Mouse (Mus musculus) kidney, postnatal 10 days (tissue): ENCODE data around the gene Acnat2.
A peak's percentile ranks its signal among the peaks of the same experiment; 100 is the strongest.
"Not testable (repeated sequence)": the region's sequence is repeated elsewhere in the genome, so short reads cannot be mapped to it uniquely, and the experiment has no call there.

ENCODE experiments used
- DNase-seq: peaks from one replicate; pipeline ENCODE4 v3.0.0; 2021; ENCODE audit warnings: mixed read lengths

Gene Acnat2

DNA sequence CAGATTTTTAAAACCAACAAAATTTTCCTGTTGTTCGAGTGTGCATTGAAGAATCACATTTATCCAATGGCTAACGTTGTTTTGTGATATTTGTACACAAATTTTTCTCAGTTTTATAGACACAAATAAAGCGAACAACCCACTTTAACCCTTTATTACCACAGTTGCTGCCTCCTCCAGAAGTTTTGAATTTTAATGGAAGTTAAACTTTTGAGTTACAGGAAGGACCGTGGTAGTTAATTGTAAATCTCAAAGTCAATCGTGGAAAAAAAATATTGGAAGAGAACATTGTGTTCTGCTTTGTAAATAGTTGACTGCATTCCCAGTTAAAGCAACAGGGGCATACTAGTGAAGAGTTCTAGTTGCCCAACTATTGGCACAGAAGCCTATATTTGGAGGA, at the start of gene Acnat2:
Gene Acnat2, minus strand, starts transcription at position 195 of the 400 bp plus-strand sequence.
- DNase-seq, result not testable (repeated sequence)

DNA sequence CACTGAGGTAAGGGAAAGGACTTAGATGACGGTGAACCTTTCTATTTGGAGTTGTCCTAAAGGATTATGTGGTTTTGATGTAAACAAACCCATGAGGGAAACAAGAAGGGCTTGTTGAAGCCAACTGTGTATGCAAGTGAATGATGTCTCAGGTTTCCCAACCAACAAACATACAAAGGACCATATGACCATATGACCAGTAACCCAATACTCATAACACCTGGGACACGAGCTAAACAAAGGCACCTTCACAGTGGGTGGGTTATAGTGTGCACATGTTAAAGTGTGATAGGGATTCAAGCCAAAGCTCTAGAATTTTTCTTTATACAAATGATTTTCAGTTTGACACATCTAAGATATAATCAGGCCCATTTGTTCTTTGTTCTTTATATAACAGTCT, 48.2 kb upstream of the Acnat2 start:
- DNase-seq, result no peak

GRCm38 (mm10) chr4:49451848-49452551, 44.0 kb upstream of the Acnat2 start:
- DNase-seq, result no peak

GRCm38 (mm10) chr4:49451133-49451847, 43.3 kb upstream of the Acnat2 start:
- not testable (repeated sequence) for DNase-seq

- DNase-seq, result not testable (repeated sequence)
Observed at GRCm38 (mm10) chr4:49436968-49437367, 29.0 kb upstream of the Acnat2 start.

- DNase-seq, result peak; percentile 17
Observed at GRCm38 (mm10) chr4:49410151-49410550, 2.2 kb upstream of the Acnat2 start.

GRCm38 (mm10) chr4:49386873-49387272, 21.1 kb downstream of the Acnat2 start:
- DNase-seq, result no peak

- not testable (repeated sequence) for DNase-seq
Observed at GRCm38 (mm10) chr4:49383576-49384318, 24.2 kb downstream of the Acnat2 start.

DNA sequence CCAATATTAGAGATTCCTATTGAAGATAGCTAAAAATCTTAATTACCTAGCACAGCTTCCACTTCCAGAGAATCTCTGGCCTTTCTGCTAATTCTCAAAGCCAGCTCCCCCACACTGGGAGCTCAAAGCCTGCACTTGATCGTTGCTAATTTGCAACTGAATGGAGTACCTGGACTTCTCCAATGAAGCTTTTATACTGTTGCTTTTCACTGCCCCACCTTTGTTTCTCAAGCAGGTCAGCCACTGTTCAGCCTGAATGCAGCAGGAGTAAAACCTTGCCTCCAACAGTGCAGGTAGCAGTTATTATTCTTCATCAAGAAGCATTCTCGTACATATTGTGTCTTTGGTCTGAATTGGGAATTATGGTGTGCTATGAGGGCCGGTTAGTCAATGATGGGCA, 39.9 kb downstream of the Acnat2 start:
- DNase-seq, result not testable (repeated sequence)

DNA sequence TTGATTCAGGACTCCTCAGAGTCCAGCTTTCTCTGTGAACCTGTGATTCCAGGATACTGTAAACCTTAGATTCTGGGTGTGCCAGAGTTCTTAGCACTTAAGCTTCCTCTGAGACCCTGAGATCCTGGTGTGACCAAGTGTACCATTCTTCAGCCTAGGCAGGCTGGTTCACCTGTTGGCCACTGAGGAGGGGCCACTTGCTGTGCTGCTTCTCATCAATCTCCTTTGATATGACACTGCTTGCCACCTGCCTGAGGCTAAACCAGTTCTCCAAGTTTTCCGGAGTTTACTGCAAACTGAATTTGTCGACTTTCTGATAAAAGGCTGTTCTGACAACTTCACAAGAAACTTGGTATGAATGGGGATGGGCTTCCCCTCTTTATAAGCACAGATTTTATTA, 50.9 kb downstream of the Acnat2 start:
- DNase-seq, result no peak

DNA sequence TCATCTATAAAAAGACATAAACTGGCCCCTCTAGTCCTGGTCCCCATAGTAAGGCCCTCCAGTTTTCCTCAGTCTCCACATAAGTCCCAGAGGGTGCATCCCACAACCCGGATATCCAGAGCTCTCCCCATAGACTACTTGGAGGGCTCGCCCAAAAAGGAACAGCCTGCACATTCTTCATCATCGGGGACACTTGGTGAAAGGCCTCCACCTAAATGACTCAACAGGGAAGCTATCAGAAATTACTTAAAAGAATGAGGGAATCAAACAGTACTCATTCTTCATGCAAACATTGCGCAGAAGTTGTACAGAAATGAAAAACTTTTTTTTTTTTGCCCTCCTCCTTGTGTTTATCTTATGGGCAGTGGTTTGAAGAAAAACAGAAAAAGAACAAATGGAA, 57.5 kb downstream of the Acnat2 start:
- no peak for DNase-seq

GRCm38 (mm10) chr4:49348677-49349076, 59.3 kb downstream of the Acnat2 start:
- no peak for DNase-seq

DNA sequence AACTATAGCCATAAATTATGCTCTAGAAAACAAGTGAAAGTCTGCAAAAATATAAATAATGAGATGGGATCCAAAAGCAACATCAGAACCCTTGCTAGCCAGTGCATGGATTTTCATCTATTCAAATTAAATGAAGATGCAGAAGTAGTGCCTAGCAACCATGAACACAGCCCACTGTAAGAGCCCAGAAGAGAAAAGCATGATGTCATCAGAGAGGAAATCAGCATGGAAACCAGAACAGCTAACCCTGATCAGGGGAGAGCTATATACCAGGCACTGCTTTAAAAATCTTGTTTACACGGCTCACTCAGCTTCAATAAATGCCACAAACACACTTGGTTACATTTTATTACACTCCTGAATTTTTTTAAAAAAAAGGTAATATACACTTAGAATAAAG, 60.0 kb downstream of the Acnat2 start:
- DNase-seq, result not testable (repeated sequence)

DNA sequence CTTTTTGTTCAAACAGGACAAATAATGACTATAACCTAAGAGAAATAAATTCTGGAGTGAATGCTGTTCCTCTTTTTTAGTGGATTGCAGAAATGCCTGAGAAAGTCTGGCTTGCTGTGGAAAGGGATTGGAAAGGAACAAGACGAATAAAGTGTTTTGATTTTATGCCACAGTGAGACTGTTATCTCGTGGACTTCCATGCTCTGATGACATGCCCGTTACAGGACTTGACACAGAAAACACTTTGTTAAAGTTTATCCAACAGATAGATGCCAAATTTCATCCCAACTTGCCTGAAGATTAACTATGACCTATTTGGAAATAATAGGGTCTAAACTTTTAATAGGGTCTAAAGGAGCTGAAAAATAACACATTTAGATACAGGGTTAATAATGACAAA, 67.9 kb downstream of the Acnat2 start:
- DNase-seq, result not testable (repeated sequence)

DNA sequence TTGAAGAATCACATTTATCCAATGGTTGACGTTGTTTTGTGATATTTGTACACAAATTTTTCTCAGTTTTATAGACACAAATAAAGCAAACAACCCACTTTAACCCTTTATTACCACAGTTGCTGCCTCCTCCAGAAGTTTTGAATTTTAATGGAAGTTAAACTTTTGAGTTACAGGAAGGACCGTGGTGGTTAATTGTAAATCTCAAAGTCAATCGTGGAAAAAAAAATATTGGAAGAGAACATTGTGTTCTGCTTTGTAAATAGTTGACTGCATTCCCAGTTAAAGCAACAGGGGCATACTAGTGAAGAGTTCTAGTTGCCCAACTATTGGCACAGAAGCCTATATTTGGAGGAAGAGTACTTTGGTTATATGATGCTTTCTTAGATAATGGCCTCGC, 70.0 kb downstream of the Acnat2 start:
- DNase-seq, result not testable (repeated sequence)
